Mouse (Mus musculus) left cerebral cortex, adult 18-20 months (tissue): Measurements from ENCODE around the gene Icam2. TPM values are rescaled to one million over a fixed set of nuclear protein-coding genes. Genes with fewer than 3 reads are reported as not detected.
A peak's percentile ranks its signal among the peaks of the same experiment; 100 is the strongest.

ENCODE experiments used
- DNase-seq, 2 experiments: peaks; one replicate each; pipeline ENCODE4 v3.0.0; 2021 to 2022; ENCODE audit warnings: low spot score in 2 of 2, mixed read lengths in 1 of 2
- total RNA-seq, 2 experiments: library from RNA; stranded (reverse); gene quantifications; 2 replicates each; pipeline ENCODE4 v1.2.3; 2021

Gene Icam2
- total RNA-seq, 2 experiments from 2014 or later: 2.9 to 5.7 TPM

DNA sequence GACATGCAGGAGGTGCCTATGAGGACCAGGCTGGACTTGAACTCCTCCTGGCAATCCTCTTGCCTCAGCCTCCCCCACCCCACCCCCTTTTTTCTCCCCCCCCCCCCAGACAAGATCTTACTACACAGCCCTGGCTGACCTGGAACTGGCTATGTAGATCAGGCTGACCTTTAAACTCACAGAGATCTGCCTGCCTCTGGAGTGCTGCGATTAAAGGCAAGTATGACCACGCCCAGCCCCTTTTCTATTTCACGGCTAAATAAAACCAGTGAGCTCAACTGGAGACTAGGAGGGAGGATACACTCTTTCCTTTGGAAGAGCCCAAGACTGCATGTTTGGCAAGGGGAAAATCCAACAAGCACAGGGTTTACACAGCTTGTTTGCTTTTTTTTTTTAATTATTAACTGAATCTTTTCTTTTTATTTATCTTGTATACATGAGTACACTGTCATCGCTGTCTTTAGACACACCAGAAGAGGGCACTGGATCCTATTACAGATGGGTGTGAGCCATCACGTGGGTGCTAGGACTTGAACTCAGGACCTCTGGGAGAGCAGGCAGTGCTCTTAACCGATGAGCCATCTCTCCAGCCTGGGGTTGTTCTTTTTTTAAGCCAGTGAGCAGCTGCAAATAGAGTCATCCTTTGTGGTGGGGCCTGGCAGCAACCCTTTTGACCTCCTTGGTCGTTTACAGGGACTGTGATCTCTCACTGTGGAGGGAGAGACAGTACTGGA, 4.9 kb upstream of the Icam2 start:
- DNase-seq: no peak

DNA sequence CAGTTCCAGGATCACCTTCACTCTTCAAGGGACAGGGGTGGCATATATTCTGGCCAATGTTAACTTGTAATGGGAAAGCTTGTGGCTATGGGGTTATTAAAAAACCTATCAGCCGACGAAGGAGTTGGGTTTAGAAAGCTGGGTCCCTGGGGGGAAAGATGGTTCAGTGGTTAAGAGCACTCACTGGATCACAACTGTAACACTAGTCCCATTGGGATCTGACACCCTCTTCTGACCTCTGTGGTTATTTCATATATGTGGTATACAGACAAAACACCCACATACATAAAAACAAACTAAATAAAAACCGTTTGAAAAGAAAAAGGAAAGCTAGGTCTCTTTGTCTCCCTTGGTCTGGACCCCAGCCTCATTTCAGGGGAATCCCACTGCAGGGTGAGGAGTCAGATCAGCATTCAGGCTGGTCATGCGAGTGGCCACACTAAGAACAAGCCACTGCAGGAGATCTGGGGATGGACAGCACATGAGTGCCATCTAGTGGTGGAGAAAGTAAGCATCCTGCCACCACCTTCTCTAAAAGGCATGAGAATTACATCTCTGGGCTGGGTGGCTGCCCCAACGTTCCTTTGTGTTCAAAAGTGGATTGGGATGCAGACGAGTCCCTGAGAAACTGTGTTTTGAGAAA, 3.8 kb upstream of the Icam2 start:
- peak; percentile 72 to 76 for DNase-seq

DNA sequence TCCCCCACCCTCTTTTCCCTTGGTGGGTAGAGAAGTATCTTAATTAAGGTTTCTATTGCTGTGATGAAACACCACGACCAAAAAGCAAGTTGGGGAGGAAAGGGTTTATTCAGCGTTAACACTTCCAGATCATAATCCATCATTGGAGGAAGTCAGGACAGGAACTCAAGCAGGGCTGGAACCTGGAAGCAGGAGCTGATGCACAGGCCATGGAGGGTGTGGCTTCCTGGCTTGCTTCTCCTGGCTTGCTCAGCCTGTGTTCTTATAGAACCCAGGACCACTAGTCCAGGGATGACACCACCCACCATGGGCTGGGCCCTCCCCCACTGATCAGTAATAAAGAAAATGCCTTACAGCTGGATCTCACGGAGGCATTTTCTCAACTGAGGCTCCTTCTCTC, 2.9 kb upstream of the Icam2 start:
- no peak for DNase-seq

- DNase-seq: no peak
These were observed 1.7 kb upstream of the Icam2 start for GRCm38 (mm10) chr11:106389611-106390010.

DNA sequence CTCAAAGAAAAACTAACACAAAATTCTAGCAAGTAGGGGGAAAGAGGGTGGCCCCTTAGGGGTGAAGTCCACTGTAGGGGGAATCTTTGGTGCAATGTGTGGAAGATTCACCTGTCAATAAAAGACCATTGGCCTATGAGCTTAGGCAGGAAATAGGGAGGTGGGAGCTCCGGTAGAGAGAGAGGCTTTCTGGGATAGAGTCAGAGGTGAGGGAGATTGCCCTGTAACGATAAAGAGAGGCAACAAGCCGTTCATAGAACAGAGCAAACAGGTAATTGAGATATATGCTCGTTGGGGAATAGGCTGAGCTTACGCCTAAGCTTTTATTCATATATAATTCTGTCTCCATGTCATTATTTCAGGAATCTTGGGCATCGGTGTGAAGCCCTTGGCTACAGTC, 855 bp downstream of the Icam2 start:
- no peak for DNase-seq

GRCm38 (mm10) chr11:106386409-106386808, 1.5 kb downstream of the Icam2 start:
- DNase-seq: no peak

DNA sequence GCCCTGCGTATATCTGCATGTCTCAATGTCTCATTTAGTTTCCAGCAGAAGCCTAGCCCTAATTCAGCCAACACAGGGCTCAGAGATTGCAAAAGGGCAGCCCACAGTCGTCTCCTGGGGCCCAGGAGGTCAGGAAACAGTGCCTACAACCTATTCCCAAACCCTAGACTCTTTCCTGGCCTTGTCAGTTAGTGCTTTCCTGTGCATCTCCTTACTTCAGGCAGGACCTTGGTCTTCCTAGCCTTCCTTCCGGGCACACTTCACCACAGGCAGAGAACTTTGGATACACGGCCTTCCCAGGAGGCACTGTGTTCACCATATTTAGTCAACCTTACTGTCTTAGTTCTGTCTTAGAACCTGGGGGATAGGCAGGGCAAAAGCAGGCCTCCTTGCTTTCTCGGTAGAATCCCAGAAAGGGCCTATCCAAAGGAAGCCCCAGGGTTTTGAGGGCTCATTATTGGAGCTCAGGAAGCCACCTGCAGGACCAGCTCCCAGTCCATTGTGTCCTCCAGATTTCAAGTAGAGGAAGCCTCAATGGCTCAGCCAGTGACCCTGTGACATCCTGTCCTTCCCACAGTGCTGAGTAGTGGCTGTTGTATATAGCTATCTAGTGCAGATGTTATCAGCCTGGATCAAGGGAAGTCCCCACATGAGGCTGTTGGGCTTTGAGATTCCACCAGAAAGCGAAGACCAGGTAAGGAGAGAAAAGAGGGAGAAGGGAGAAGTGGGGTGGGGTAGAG, 4.7 kb downstream of the Icam2 start:
- no peak for DNase-seq

DNA sequence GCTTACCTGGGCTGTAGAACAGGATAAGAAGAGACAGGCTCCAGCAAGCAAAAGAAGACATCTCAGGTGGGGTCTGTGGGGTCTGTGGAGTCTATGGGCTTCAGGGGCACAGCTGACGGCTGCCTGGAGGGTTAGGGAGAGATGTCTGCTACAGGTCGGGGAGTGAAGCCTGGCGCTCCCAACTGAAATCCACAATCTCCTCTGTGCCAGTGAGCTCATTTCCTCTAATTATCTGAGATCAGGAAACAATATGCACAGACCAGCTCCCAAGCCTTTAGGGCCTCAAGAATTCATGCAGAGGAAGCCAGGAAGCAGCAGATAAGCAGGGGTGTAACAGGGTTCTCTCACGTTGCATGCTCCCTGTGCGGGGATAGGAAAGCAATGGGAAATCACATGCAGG, 5.5 kb downstream of the Icam2 start:
- no peak for DNase-seq

DNA sequence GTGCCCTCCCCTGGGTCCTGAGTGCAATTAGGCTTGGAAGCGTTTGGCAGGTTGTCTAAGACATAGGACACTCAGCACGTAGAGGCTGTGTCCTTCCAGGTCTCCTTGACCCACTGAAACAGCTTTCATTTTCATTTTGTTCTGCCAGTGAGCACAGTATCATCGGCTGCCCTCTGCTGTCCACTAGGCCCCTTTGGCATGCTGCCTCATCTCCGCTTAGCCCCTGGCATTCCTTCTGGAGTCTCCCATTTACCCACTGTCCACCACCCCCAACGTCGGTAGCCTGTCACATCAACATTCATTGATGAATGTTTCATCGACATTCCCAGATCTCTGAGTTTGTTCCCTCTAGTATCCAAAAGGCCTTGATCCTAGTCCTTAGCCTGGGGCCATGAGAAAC, 6.0 kb downstream of the Icam2 start:
- DNase-seq: no peak

DNA sequence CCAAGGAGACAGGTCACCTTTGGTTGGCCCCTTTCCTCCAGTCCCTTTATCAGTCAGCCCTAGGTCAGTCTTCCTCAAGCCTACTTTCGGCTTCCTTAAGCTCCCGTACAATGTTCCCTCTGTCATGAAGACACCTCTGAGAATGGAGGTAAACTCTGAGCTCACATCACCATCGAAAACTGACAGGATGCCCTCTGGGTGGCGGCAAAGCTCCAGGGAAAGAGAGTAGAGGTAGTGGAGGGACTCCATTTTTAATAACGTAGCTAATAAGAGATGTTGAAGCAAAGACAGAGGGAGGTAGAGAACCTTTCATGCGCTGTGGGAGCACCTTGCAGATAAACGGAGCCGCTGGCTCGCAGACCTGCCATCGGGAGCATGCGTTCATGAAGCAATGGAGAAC, 6.9 kb downstream of the Icam2 start:
- no peak for DNase-seq

GRCm38 (mm10) chr11:106374979-106375378, 12.9 kb downstream of the Icam2 start:
- no peak for DNase-seq

GRCm38 (mm10) chr11:106374559-106374958, 13.3 kb downstream of the Icam2 start:
- no peak for DNase-seq

DNA sequence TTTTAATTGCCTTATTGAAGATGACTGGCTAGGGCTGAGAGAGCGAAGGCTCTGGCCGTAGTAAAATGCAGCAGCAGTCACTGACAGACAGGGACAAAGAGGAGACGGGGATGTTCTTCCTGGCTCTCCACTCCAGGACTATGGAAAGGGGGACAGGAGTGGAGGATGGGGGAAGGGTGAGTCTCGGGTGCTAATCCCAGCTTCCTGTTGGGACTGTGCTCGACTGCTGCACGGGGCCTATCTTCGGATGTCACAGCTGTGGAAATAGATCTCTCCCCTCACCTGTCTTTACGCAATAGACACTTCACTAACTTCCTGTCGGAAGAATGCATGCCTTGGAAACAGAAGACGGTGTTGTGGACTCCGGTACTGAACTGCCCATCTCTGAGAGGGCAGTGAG, 13.9 kb downstream of the Icam2 start:
- DNase-seq: no peak

DNA sequence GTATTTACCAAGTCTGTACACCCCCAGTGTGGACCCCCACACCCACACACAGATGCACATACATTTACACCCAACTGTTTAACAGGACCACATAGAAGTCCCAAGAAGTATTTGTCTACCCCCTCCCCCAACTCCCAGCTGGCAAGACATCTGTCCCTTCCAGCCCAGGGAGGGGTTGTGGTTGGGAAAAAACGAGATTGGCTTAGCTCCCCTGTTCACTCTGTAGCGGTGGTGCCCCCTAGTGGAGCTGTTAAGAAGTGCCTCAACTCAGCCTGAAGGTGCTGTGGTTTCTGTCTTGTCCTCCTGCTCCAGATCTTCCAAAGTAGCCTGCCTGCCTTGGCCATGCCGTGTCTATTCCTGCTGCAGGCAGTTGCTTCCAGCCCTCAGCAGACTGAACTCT, 21.6 kb downstream of the Icam2 start:
- DNase-seq: peak; percentile 75 to 81

DNA sequence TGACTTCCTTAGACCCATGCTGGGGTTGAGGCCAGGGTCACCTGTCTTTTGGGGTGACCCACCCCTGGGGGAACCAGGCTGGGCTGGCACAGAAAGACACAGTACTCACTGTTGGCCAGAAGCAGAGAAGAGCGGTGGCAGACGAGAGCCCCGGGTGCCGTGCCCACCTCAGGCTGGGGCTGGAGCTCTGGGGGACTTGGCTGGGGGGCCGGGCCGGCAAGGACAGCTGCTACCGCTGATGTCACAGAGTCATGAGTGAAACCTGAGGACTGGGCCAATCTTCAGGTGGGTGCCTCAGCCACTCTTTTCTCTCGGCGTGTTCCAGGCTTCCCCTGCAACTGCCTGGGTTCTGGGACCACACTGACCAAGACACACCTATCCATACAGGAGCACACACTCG, 22.5 kb downstream of the Icam2 start, which contains the start of gene Prr29:
Gene Prr29, plus strand, starts transcription at position 107 of the 400 bp plus-strand sequence.
- DNase-seq: no peak

DNA sequence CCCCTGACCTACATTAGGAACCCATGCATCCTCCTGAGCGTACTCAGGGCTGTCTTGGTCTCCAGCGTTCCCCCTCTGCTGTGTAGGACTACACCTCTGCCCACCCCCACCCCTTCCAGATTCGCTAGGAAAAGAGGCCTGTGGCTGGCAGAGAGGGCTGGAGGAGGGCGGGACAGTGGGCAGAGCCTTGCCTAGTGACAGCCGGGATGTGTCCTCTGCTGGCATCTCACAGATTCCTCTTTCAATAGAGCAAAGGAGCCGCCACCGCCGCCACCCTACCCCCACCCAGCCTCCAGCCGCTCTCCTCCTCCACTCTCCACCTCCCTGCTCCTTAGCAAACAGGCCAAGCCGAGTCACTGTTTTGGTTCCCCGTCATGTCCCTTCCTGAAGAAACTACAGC, 23.2 kb downstream of the Icam2 start:
- no peak for DNase-seq

GRCm38 (mm10) chr11:106359350-106359749, 28.5 kb downstream of the Icam2 start:
- DNase-seq: no peak

GRCm38 (mm10) chr11:106355382-106356128, 32.3 kb downstream of the Icam2 start:
- no peak for DNase-seq

DNA sequence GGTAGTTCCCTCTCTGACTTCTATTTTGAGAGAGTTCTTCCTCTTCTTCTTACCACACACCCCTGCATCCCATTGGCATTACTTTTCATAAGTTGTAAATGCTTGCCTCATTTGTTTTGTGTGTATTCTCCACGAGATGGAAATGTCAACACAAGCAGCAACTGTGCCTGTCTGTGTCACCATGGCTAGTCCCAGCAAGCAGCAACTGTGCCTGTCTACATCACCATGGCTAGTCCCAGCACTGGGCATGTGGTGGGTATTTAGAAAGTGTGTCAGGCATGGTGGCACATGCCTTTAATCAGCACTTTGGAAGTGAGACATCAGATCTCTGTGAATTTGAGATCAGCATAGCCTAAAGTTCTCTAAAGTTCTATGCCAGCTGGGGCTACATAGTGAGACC, 33.7 kb downstream of the Icam2 start:
- no peak for DNase-seq

- DNase-seq: no peak
These were observed 34.7 kb downstream of the Icam2 start, which contains the start of gene Scn4a for GRCm38 (mm10) chr11:106353188-106353587. Gene Scn4a (minus strand): TSS chr11:106353288.

- DNase-seq: no peak
These were observed 35.9 kb downstream of the Icam2 start for GRCm38 (mm10) chr11:106351941-106352340.
